Mouse (Mus musculus) megakaryocyte, embryonic 14.5 days (primary cell): Measurements from ENCODE around the gene Gm19345.

Experiments used
- FLI1 ChIP-seq: IDR thresholded peaks from 2 replicates; pipeline ENCODE4 v1.6.1; 2012; ENCODE audit warnings: low read length, inconsistent platforms, mixed read lengths
- GATA1 ChIP-seq: IDR thresholded peaks from 3 replicates; pipeline ENCODE4 v1.6.1; 2012; ENCODE audit warnings: mixed read lengths, low read length, inconsistent platforms, borderline replicate concordance

GRCm38 (mm10) chr7:19867751-19868399 lies 16.1 kb downstream of the Gm19345 start:
- no peak for TF ChIP-seq GATA1
- TF ChIP-seq FLI1 = no peak
